Mouse (Mus musculus): Measurements from ENCODE around the gene Celf3. TPM values are rescaled to one million over a fixed set of nuclear protein-coding genes. Genes with fewer than 3 reads are reported as not detected.
A peak's percentile ranks its signal among the peaks of the same experiment; 100 is the strongest.

Celf3 gene
- polyA plus RNA-seq, 1 experiment from 2014 or later, result 26.0 TPM

- Histone ChIP-seq H3K36me3 (no peaks in the 10 kb centered on the region), H3K27me3 (replicated peaks) (no peaks in the 10 kb centered on the region; the same call in 1 of the 2 replicates), H3K9ac (no peak overlapping the region), H3K4me2 (replicated peaks) (no peak overlapping the region), H3K27ac (no peak overlapping the region), H3K9me3 (no peaks in the 10 kb centered on the region), H3K4me1 (replicated peaks) (0 out of 2 replicates have a peak, but pooled peaks cover 4% of the 10 kb centered on the region), H3K4me3 (replicated peaks) (no peak overlapping the region)
- no peak for ATAC-seq
- WGBS, result 80% methylated on average over 17 of the region's 17 CpGs
Observed at GRCm38 (mm10) chr3:94482764-94483385, 4.8 kb downstream of the Celf3 start.

- Histone ChIP-seq H3K27me3 (replicated peaks) (no peaks in the 10 kb centered on the region), H3K4me3 (replicated peaks) (no peak overlapping the region), H3K4me2 (replicated peaks) (no peak overlapping the region), H3K9me3 (no peaks in the 10 kb centered on the region), H3K4me1 (replicated peaks) (0 out of 2 replicates have a peak, but pooled peaks cover 4% of the 10 kb centered on the region), H3K9ac (no peak overlapping the region), H3K27ac (no peak overlapping the region), H3K36me3 (no peaks in the 10 kb centered on the region)
- ATAC-seq, result peak; percentile 69
- 31% methylated on average over 20 of the region's 20 CpGs for WGBS
Observed at GRCm38 (mm10) chr3:94483790-94484439, 5.8 kb downstream of the Celf3 start.

GRCm38 (mm10) chr3:94485922-94486321 lies 7.8 kb downstream of the Celf3 start:
- H3K4me1 ChIP-seq (replicated peaks), result peaks cover 2% of the 10 kb centered on the region; the same call in 1 of the 2 replicates
- WGBS, result 74% methylated on average over 7 of the region's 7 CpGs

GRCm38 (mm10) chr3:94487581-94487980 lies 9.5 kb downstream of the Celf3 start:
- WGBS, result 74% methylated on average over 6 of the region's 6 CpGs

More at GRCm38 (mm10) chr3:94485922-94486321, 7.8 kb downstream of the Celf3 start:
- no peak overlapping the region for H3K4me2 ChIP-seq (replicated peaks)
- no peak for ATAC-seq
- no peaks in the 10 kb centered on the region for H3K36me3 ChIP-seq
- no peak overlapping the region for H3K9ac ChIP-seq
- H3K27me3 ChIP-seq (replicated peaks), result no peaks in the 10 kb centered on the region
- no peak overlapping the region for H3K27ac ChIP-seq
- no peak overlapping the region for H3K4me3 ChIP-seq (replicated peaks)
- no peaks in the 10 kb centered on the region for H3K9me3 ChIP-seq

GRCm38 (mm10) chr3:94497162-94497561 lies 19.1 kb downstream of the Celf3 start:
- Histone ChIP-seq H3K36me3 (peaks cover 6% of the 10 kb centered on the region; the same call in 1 of the 2 replicates), H3K4me1 (replicated peaks) (no peaks in the 10 kb centered on the region), H3K4me3 (replicated peaks) (no peak overlapping the region), H3K4me2 (replicated peaks) (no peak overlapping the region), H3K9ac (no peak overlapping the region), H3K27me3 (replicated peaks) (no peaks in the 10 kb centered on the region), H3K9me3 (no peaks in the 10 kb centered on the region), H3K27ac (no peak overlapping the region)
- ATAC-seq, result no peak
- 88% methylated on average over 4 of the region's 4 CpGs for WGBS

More at GRCm38 (mm10) chr3:94487581-94487980, 9.5 kb downstream of the Celf3 start:
- Histone ChIP-seq H3K27me3 (replicated peaks) (no peaks in the 10 kb centered on the region), H3K36me3 (no peaks in the 10 kb centered on the region; the same call in 1 of the 2 replicates), H3K27ac (no peak overlapping the region), H3K4me1 (replicated peaks) (peaks cover 2% of the 10 kb centered on the region; the same call in 1 of the 2 replicates), H3K9ac (no peak overlapping the region), H3K4me3 (replicated peaks) (no peak overlapping the region), H3K4me2 (replicated peaks) (no peak overlapping the region), H3K9me3 (no peaks in the 10 kb centered on the region)
- no peak for ATAC-seq

GRCm38 (mm10) chr3:94502243-94502642 lies 24.1 kb downstream of the Celf3 start:
- no peak overlapping the region for H3K4me2 ChIP-seq (replicated peaks)
- WGBS, result 86% methylated on average over 3 of the region's 3 CpGs

GRCm38 (mm10) chr3:94506664-94507063 lies 28.6 kb downstream of the Celf3 start:
- no peaks in the 10 kb centered on the region for H3K27me3 ChIP-seq (replicated peaks)
- no peak overlapping the region for H3K27ac ChIP-seq
- WGBS, result 96% methylated on average over 1 of the region's 1 CpGs
- no peak for ATAC-seq
- no peak overlapping the region for H3K4me2 ChIP-seq (replicated peaks)
- H3K9me3 ChIP-seq, result no peaks in the 10 kb centered on the region
- H3K9ac ChIP-seq, result no peak overlapping the region
- no peaks in the 10 kb centered on the region for H3K4me1 ChIP-seq (replicated peaks)
- peaks cover 16% of the 10 kb centered on the region; the same call in 1 of the 2 replicates for H3K36me3 ChIP-seq
- no peak overlapping the region for H3K4me3 ChIP-seq (replicated peaks)

More at GRCm38 (mm10) chr3:94502243-94502642, 24.1 kb downstream of the Celf3 start:
- H3K4me3 ChIP-seq (replicated peaks), result no peak overlapping the region
- no peak overlapping the region for H3K27ac ChIP-seq
- peaks cover 17% of the 10 kb centered on the region; the same call in 1 of the 2 replicates for H3K36me3 ChIP-seq
- H3K9me3 ChIP-seq, result no peaks in the 10 kb centered on the region
- H3K4me1 ChIP-seq (replicated peaks), result no peaks in the 10 kb centered on the region
- H3K27me3 ChIP-seq (replicated peaks), result no peaks in the 10 kb centered on the region
- H3K9ac ChIP-seq, result no peak overlapping the region
- no peak for ATAC-seq

GRCm38 (mm10) chr3:94526731-94527130 lies 48.6 kb downstream of the Celf3 start:
- H3K27ac ChIP-seq, result no peak overlapping the region
- H3K9ac ChIP-seq, result no peak overlapping the region
- 0 out of 2 replicates have a peak, but pooled peaks cover 4% of the 10 kb centered on the region for H3K36me3 ChIP-seq
- no peaks in the 10 kb centered on the region for H3K9me3 ChIP-seq
- no peak for ATAC-seq
- H3K4me1 ChIP-seq (replicated peaks), result no peaks in the 10 kb centered on the region
- H3K4me2 ChIP-seq (replicated peaks), result no peak overlapping the region
- H3K27me3 ChIP-seq (replicated peaks), result no peaks in the 10 kb centered on the region
- no peak overlapping the region for H3K4me3 ChIP-seq (replicated peaks)
- 51% methylated on average over 2 of the region's 2 CpGs for WGBS

- H3K27ac ChIP-seq, result no peak overlapping the region
- no peak for ATAC-seq
- H3K4me2 ChIP-seq (replicated peaks), result no peak overlapping the region
- no peaks in the 10 kb centered on the region for H3K36me3 ChIP-seq
- no peaks in the 10 kb centered on the region for H3K27me3 ChIP-seq (replicated peaks)
- no peak overlapping the region for H3K9ac ChIP-seq
- no peak overlapping the region for H3K4me3 ChIP-seq (replicated peaks)
- H3K4me1 ChIP-seq (replicated peaks), result no peaks in the 10 kb centered on the region
- no peaks in the 10 kb centered on the region for H3K9me3 ChIP-seq
Observed at GRCm38 (mm10) chr3:94533968-94534367, 55.9 kb downstream of the Celf3 start.

GRCm38 (mm10) chr3:94537187-94537586 lies 59.1 kb downstream of the Celf3 start:
- Histone ChIP-seq H3K27me3 (replicated peaks) (no peaks in the 10 kb centered on the region), H3K4me3 (replicated peaks) (no peak overlapping the region), H3K4me2 (replicated peaks) (no peak overlapping the region), H3K9me3 (no peaks in the 10 kb centered on the region), H3K9ac (no peak overlapping the region), H3K36me3 (no peaks in the 10 kb centered on the region), H3K27ac (no peak overlapping the region), H3K4me1 (replicated peaks) (no peaks in the 10 kb centered on the region)
- no peak for ATAC-seq
- 91% methylated on average over 3 of the region's 3 CpGs for WGBS
